Mouse (Mus musculus): ENCODE results near the gene Psmb7. TPM values are rescaled to one million over a fixed set of nuclear protein-coding genes. Genes with fewer than 3 reads are reported as not detected.

Gene Psmb7
- polyA plus RNA-seq, 1 experiment from 2014 or later: 235 TPM

DNA sequence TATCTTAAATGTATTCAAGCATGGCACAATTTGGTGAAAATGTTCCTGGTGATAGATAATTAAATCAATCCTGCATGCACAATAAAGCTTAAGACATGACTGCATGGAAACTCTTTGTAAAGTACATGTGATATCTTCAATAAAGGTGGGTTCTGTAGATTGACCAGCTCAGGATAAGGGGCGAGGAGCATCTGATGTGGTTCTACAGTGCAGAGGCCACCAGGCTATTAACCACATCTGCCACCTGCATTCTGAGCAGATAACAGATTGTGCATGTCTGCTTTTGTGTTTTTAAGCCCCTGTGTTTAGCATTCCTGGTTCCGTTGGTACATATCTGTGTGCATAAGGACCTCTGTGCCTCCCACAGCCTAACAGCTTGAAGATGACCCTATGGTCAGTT is 100.7 kb downstream of the Psmb7 start:
- Histone ChIP-seq H3K4me2 (ENCODE audit: low read length) (no peak overlapping the region), H3K9me3 (ENCODE audit: control insufficient read depth, low read length) (no peaks in the 10 kb centered on the region), H3K9ac (ENCODE audit: low read length) (no peak overlapping the region), H3K27me3 (ENCODE audit: control insufficient read depth, insufficient read depth, low read length) (no peaks in the 10 kb centered on the region), H3K4me1 (ENCODE audit: control insufficient read depth in 2 of 2, insufficient read depth in 2 of 2, low read length in 2 of 2) (peaks cover 42 to 68% of the 10 kb centered on the region in 2 experiments), H3K36me3 (ENCODE audit: control insufficient read depth, insufficient read depth, low read length) (no peaks in the 10 kb centered on the region), H3K4me3 (ENCODE audit: control insufficient read depth in 1 of 2, insufficient read depth in 1 of 2, low read depth in 1 of 2, low read length in 2 of 2) (no peak overlapping the region), H3K27ac (replicated peaks in 1 of 2; ENCODE audit: control insufficient read depth in 1 of 2, insufficient read depth in 1 of 2, low read depth in 2 of 2, low read length in 2 of 2) (no peak overlapping the region)
- no peak for ATAC-seq (ENCODE audit: insufficient number of reproducible peaks, insufficient read depth, low FRiP score, low read depth)
- 82% methylated on average over 2 of the region's 2 CpGs for WGBS

DNA sequence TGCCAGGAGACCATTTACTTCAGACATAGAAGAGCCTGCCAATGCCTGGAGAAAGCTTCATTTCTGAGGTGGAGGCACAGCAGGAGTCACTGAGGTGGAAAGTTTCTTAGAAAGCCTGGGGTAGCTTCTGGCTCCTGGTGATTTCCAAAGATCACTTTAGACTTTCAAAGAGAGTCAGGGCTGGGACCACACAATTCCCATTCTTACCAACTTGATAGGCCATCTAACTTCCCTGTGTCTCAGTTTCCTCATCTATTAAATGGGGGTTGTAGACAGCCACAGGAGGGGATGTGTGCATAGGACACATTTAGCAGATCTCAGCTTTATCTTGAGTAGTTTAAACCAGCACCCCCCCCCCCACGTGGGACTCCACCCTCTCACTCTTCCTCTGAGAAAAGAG is 101.5 kb downstream of the Psmb7 start:
- no peak overlapping the region for H3K27ac ChIP-seq (replicated peaks in 1 of 2; ENCODE audit: control insufficient read depth in 1 of 2, insufficient read depth in 1 of 2, low read depth in 2 of 2, low read length in 2 of 2)
- H3K36me3 ChIP-seq (ENCODE audit: control insufficient read depth, insufficient read depth, low read length): no peaks in the 10 kb centered on the region
- ATAC-seq (ENCODE audit: insufficient number of reproducible peaks, insufficient read depth, low FRiP score, low read depth): no peak
- 19% methylated on average over 1 of the region's 1 CpGs for WGBS
- no peak overlapping the region for H3K9ac ChIP-seq (ENCODE audit: low read length)
- H3K4me1 ChIP-seq (ENCODE audit: control insufficient read depth in 2 of 2, insufficient read depth in 2 of 2, low read length in 2 of 2): peaks cover 42 to 68% of the 10 kb centered on the region in 2 experiments
- H3K27me3 ChIP-seq (ENCODE audit: control insufficient read depth, insufficient read depth, low read length): no peaks in the 10 kb centered on the region
- no peaks in the 10 kb centered on the region for H3K9me3 ChIP-seq (ENCODE audit: control insufficient read depth, low read length)
- no peak overlapping the region for H3K4me2 ChIP-seq (ENCODE audit: low read length)
- H3K4me3 ChIP-seq (ENCODE audit: control insufficient read depth in 1 of 2, insufficient read depth in 1 of 2, low read depth in 1 of 2, low read length in 2 of 2): no peak overlapping the region

DNA sequence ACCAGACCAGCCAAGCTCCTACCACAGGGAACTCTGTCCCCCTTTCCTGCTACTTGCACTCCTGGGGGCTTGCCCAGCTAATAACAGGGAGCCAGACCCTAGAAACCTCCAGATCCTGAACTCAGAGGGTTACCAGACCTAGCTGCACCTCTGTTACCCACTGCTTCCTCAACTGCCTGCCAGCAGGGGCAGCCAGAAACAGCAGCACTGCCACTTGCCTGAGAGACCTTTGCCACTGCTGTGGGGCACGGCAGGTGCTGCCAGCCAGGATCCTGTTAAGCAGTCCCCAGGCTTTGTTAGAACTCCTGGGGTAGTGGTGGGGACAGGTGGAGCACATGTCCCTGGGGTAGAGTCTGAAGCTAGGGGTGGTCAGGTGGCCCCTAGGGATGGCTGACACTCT is 102.3 kb downstream of the Psmb7 start:
- Histone ChIP-seq H3K4me1 (ENCODE audit: control insufficient read depth in 2 of 2, insufficient read depth in 2 of 2, low read length in 2 of 2) (peaks cover 37 to 62% of the 10 kb centered on the region in 2 experiments), H3K9me3 (ENCODE audit: control insufficient read depth, low read length) (no peaks in the 10 kb centered on the region), H3K4me3 (ENCODE audit: control insufficient read depth in 1 of 2, insufficient read depth in 1 of 2, low read depth in 1 of 2, low read length in 2 of 2) (no peak overlapping the region), H3K36me3 (ENCODE audit: control insufficient read depth, insufficient read depth, low read length) (no peaks in the 10 kb centered on the region), H3K27me3 (ENCODE audit: control insufficient read depth, insufficient read depth, low read length) (no peaks in the 10 kb centered on the region), H3K4me2 (ENCODE audit: low read length) (peak overlapping the region; percentile 27; the same call in 1 of the 2 replicates), H3K9ac (ENCODE audit: low read length) (peak overlapping the region; percentile 27; the same call in 1 of the 2 replicates), H3K27ac (replicated peaks in 1 of 2; ENCODE audit: control insufficient read depth in 1 of 2, insufficient read depth in 1 of 2, low read depth in 2 of 2, low read length in 2 of 2) (peak overlapping the region; percentile 3 to 63; a peak in 3 of 4 replicates)
- 48% methylated on average over 1 of the region's 1 CpGs for WGBS
- no peak for ATAC-seq (ENCODE audit: insufficient number of reproducible peaks, insufficient read depth, low FRiP score, low read depth)

DNA sequence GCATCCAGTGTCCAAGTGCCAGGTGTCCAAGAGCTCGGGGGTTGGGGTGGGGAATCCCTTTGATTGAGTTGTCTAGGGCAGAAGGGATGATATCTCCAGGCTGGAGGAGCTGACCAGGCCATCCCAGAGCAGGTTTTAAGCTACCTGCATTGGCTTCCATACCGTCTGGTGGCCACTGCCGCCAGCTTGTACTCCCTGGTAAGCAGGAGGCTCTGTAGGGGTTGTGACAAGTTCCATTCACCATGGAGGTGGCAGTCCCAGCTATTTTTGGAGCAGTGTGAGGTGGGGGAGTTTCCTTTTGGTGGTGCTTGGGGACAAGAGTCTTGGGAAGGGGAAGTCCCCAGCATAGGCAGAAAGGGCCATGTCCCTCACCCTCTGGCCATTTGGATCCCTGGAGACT is 102.8 kb downstream of the Psmb7 start:
- peak overlapping the region; percentile 27; the same call in 1 of the 2 replicates for H3K4me2 ChIP-seq (ENCODE audit: low read length)
- no peaks in the 10 kb centered on the region for H3K9me3 ChIP-seq (ENCODE audit: control insufficient read depth, low read length)
- peaks cover 37 to 62% of the 10 kb centered on the region in 2 experiments for H3K4me1 ChIP-seq (ENCODE audit: control insufficient read depth in 2 of 2, insufficient read depth in 2 of 2, low read length in 2 of 2)
- no peak overlapping the region for H3K4me3 ChIP-seq (ENCODE audit: control insufficient read depth in 1 of 2, insufficient read depth in 1 of 2, low read depth in 1 of 2, low read length in 2 of 2)
- no peaks in the 10 kb centered on the region for H3K36me3 ChIP-seq (ENCODE audit: control insufficient read depth, insufficient read depth, low read length)
- ATAC-seq (ENCODE audit: insufficient number of reproducible peaks, insufficient read depth, low FRiP score, low read depth): peak; percentile 51
- 38% methylated on average over 3 of the region's 3 CpGs for WGBS
- H3K27me3 ChIP-seq (ENCODE audit: control insufficient read depth, insufficient read depth, low read length): no peaks in the 10 kb centered on the region
- H3K27ac ChIP-seq (replicated peaks in 1 of 2; ENCODE audit: control insufficient read depth in 1 of 2, insufficient read depth in 1 of 2, low read depth in 2 of 2, low read length in 2 of 2): peak overlapping the region; percentile 3 to 63; a peak in 3 of 4 replicates
- H3K9ac ChIP-seq (ENCODE audit: low read length): peak overlapping the region; percentile 21; the same call in 1 of the 2 replicates

DNA sequence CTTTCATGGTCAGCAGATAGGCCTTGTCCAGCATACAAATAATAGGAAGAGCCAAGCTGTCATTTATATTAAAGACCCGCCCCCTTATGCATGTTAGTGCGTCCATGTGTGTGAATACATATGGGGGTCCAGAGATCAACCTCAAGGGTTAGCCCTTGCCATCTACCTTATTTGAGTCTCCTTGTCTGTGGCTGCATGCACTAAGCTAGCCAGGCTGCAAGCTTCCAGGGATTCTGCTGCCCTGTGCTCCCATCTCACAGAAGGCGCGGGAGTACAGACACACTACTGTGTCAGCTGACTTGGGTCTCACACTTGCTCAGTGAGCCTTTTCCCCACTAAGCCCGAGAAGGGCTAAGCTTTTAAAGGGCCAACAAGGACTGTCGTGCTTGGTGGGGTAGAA is 103.2 kb downstream of the Psmb7 start:
- peaks cover 37 to 62% of the 10 kb centered on the region in 2 experiments for H3K4me1 ChIP-seq (ENCODE audit: control insufficient read depth in 2 of 2, insufficient read depth in 2 of 2, low read length in 2 of 2)
- H3K9ac ChIP-seq (ENCODE audit: low read length): 0 out of 2 replicates have a peak overlapping the region, but pooled peaks have one; percentile 21
- no peaks in the 10 kb centered on the region for H3K27me3 ChIP-seq (ENCODE audit: control insufficient read depth, insufficient read depth, low read length)
- peak overlapping the region; percentile 3 to 63; a peak in 2 of 4 replicates for H3K27ac ChIP-seq (replicated peaks in 1 of 2; ENCODE audit: control insufficient read depth in 1 of 2, insufficient read depth in 1 of 2, low read depth in 2 of 2, low read length in 2 of 2)
- ATAC-seq (ENCODE audit: insufficient number of reproducible peaks, insufficient read depth, low FRiP score, low read depth): no peak
- no peaks in the 10 kb centered on the region for H3K9me3 ChIP-seq (ENCODE audit: control insufficient read depth, low read length)
- 72% methylated on average over 6 of the region's 6 CpGs for WGBS
- peak overlapping the region; percentile 27; the same call in 1 of the 2 replicates for H3K4me2 ChIP-seq (ENCODE audit: low read length)
- H3K36me3 ChIP-seq (ENCODE audit: control insufficient read depth, insufficient read depth, low read length): no peaks in the 10 kb centered on the region
- H3K4me3 ChIP-seq (ENCODE audit: control insufficient read depth in 1 of 2, insufficient read depth in 1 of 2, low read depth in 1 of 2, low read length in 2 of 2): no peak overlapping the region

DNA sequence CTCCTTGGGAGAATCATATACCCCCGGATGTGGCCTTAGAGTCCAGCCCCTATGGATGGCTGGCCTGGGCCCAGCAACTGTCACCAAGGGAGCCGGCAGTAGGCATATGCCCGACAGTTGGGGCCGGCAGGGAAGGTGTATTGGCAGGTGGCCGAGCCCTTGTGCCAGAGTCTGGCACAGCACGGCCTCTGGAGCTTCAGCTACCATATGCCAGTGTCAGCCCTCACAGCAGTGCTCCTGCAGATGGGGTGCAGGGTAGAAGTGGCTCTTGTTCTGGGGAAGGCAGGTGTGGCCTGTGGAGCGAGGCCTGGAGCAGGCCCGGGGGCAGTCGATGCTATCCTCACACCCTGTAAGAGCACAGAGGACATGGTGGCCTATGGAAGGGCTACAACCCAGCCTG is 104.2 kb downstream of the Psmb7 start:
- H3K27ac ChIP-seq (replicated peaks in 1 of 2; ENCODE audit: control insufficient read depth in 1 of 2, insufficient read depth in 1 of 2, low read depth in 2 of 2, low read length in 2 of 2): no peak overlapping the region
- no peaks in the 10 kb centered on the region for H3K9me3 ChIP-seq (ENCODE audit: control insufficient read depth, low read length)
- H3K4me2 ChIP-seq (ENCODE audit: low read length): no peak overlapping the region
- H3K4me3 ChIP-seq (ENCODE audit: control insufficient read depth in 1 of 2, insufficient read depth in 1 of 2, low read depth in 1 of 2, low read length in 2 of 2): no peak overlapping the region
- no peak overlapping the region for H3K9ac ChIP-seq (ENCODE audit: low read length)
- H3K36me3 ChIP-seq (ENCODE audit: control insufficient read depth, insufficient read depth, low read length): no peaks in the 10 kb centered on the region
- peaks cover 43 to 62% of the 10 kb centered on the region in 2 experiments for H3K4me1 ChIP-seq (ENCODE audit: control insufficient read depth in 2 of 2, insufficient read depth in 2 of 2, low read length in 2 of 2)
- 85% methylated on average over 9 of the region's 9 CpGs for WGBS
- no peak for ATAC-seq (ENCODE audit: insufficient number of reproducible peaks, insufficient read depth, low FRiP score, low read depth)
- no peaks in the 10 kb centered on the region for H3K27me3 ChIP-seq (ENCODE audit: control insufficient read depth, insufficient read depth, low read length)

Small RNAs within 50 kb of the gene (microRNA-seq; reads per million reads assigned to microRNA genes)
- gene Gm27634: not detected

Other genes starting within 250 kb of the Psmb7 start
- 57.7 and 69.7 TPM in 2 replicates for gene Nek6, start 132.4 kb downstream of the Psmb7 start, polyA plus RNA-seq (2014; fragmentation: Nextera tagmentation; extraction: Ambion mirVana)
- not detected in 2 replicates for gene Nr5a1, start 70.5 kb upstream of the Psmb7 start, polyA plus RNA-seq (2014; fragmentation: Nextera tagmentation; extraction: Ambion mirVana)

Measured in heart, embryonic 14.5 days (tissue).